Mouse (Mus musculus) cortical plate, adult 2 months (tissue): ENCODE measurements around the gene Ino80d. TPM values are rescaled to one million over a fixed set of nuclear protein-coding genes. Genes with fewer than 3 reads are reported as not detected.
A peak's percentile ranks its signal among the peaks of the same experiment; 100 is the strongest.

ENCODE experiments used
- H3K27ac ChIP-seq: fragments of 200-500 bp; 2 replicates; pipeline ENCODE4 v1.5.1; 2012; ENCODE audit warnings: low read length, control low read depth, inconsistent platforms; ENCODE audit not compliant: insufficient read depth
- H3K4me1 ChIP-seq: fragments of 200-500 bp; 2 replicates; pipeline ENCODE4 v1.6.1; 2011; ENCODE audit warnings: low read length; ENCODE audit not compliant: control insufficient read depth, insufficient read depth
- H3K4me3 ChIP-seq: fragments of 200-500 bp; 2 replicates; pipeline ENCODE4 v1.5.1; 2011; ENCODE audit warnings: mild to moderate bottlenecking, low read length, control low read depth; ENCODE audit not compliant: insufficient read depth
- CTCF ChIP-seq: fragments of 200-500 bp; IDR thresholded peaks from 2 replicates; pipeline ENCODE4 v1.5.1; 2011; ENCODE audit warnings: mild to moderate bottlenecking, control low read depth, low read length; ENCODE audit not compliant: insufficient read depth; ENCODE audit errors: extremely low read depth
- POLR2A ChIP-seq: fragments of 200-500 bp; IDR thresholded peaks from 2 replicates; pipeline ENCODE4 v1.6.1; 2011; ENCODE audit warnings: mild to moderate bottlenecking, low read length, control low read depth; ENCODE audit not compliant: insufficient read depth; ENCODE audit errors: extremely low read depth
- polyA plus RNA-seq: library from polyadenylated mRNA; depleted of rRNA; stranded (reverse); fragments of >200 nt; gene quantifications from 2 replicates; pipeline ENCODE4 v1.2.3, GENCODE M21; 2012

Gene Ino80d
- polyA plus RNA-seq, 1 experiment, result 9.1 TPM

DNA sequence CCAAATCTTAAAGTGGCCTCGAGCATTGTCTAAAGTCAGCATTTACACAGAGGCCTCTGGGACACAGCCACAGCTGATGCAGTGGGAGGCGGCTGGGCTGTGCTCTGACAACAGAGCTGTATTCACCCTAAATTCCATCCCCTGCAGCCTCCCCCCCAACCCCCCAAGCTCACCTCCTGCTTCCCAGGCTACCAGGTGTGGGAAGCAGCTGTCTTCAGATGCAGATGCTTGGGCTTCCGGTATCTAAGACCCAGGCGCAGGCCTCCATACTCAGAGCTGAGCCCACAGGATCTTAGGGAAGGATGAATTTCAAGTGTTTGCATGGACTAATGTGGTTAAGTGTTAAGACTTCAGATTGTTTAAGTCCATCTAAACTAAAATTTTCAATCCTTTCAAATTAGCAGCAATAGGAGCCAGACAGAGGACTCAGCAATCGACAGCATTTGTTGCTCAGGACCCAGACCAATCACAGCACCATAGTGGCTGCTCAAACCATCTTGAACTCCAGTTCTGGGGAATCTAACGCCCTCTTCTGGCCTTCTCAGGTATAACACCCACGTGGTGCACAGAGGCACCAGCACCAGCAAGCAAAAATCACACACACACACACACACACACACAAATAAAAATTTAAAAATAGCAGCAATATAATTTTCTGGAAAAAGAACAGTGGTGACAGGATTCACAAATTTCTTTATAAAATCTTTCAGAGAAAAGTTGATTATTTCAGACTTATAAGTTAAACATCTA, 3.8 kb downstream of the Ino80d start:
- TF ChIP-seq POLR2A (no peak), CTCF (0 out of 2 replicates have a peak, but pooled peaks have one; percentile 20)
- Histone ChIP-seq H3K27ac (no peak overlapping the region), H3K4me3 (no peak overlapping the region), H3K4me1 (no peaks in the 10 kb centered on the region)

DNA sequence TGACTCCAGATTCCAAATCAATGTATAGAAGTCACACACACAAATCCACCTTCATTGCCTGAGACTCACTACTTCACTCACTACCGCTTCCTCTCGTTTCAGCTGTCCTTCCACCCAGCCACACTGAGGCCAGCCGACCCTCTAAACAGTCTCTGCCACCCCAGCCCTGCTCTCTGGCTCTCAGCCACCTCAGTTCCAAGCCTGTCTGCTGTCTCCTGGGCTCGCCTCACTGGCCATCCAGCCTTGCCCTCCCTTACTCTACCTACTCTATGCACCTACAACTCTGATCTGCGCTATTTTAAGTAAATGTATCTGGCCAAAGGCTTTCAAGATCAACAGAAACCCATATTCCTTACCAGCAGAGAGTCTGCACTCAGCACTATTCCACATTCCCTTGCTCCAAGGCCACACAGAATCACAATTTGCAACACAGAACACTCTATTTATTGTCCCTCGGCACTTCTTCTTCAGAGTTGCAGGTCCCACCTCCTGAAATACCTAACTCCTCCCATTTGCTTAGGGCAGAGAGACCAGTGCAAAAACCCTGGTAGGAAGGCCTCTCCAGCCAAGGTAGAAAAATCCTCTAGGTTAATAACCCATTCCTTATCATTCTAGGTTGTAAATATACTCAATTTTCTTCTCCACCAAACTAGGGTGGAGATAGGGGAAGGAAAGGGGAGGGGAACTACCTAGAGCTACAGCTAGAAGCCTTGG, 6.7 kb downstream of the Ino80d start:
- TF ChIP-seq CTCF (no peak), POLR2A (no peak)
- Histone ChIP-seq H3K27ac (no peak overlapping the region), H3K4me3 (no peak overlapping the region), H3K4me1 (no peaks in the 10 kb centered on the region)

DNA sequence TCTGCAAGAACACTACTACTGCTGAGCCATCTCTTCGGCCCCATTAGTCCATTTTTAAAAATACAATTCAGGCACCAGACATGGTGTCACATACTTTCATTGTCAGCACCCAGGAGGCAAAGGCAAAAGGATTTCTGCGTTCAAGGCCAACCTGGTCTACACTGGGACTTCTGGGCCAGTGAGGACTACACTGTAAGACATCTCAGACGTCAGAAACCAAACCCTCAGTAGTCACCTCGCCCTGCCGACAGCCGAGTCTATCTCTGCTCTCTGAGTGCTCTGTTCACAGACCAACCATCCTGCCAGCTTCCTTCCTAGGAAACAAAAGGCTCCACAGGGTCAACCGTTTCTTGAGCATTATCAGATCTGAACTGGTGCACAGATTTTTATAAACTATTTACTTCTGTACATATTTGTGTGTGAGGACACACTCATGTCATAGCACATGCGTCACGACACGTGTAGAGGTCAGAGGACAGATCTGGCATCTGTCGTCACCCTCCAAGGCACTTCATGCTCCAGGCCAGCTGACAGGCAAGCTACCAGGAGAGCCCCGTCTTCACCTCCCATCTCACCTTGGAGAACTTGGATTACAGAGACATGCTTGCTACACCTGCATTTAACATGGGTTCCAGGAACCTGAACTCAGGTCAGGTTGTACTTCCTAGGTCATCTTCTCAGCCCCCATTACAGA, 11.6 kb downstream of the Ino80d start:
- H3K4me3 ChIP-seq, result no peak overlapping the region
- TF ChIP-seq CTCF (no peak), POLR2A (no peak)
- H3K27ac ChIP-seq, result no peak overlapping the region
- H3K4me1 ChIP-seq, result no peaks in the 10 kb centered on the region

DNA sequence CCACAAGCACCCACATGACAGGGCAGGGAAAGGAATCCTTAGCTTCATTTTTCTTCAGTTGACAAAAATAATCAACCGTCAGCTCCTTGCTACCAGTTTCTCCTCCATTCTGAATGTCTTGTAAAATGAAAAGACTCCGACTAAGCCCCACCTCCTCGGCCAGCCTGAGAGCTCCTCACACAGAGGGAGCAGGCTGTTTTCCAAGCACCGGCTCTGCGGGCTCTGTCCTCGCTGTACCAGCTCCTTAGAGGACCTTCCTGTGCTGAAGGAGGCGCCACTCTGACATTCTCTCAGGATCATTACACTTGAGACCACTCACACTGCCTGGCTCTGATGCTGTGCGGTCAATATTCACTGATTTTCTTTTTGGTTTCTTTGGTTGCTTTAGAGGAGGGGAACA, 14.3 kb downstream of the Ino80d start:
- no peak for TF ChIP-seq CTCF
- no peak for TF ChIP-seq POLR2A

DNA sequence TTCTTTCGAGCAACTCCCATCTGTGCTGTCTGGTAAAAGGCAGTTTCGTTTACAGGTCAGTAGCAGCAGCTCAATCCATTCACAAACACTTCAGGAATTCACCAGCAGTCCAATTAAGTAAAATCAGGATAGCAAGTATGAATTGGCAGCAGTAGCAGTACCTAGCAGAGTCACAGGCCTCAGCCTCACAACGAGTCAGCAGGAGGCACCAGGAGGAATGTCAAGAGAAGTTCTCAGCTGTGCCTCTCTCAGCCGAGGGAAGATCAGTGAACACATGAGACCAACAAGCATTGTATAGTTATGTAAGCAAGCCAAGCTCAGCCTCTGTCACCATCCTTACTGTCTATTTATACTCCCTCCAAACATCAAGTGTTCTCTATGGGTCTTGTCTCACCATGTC, 15.6 kb downstream of the Ino80d start:
- TF ChIP-seq POLR2A (no peak), CTCF (no peak)
- peaks cover 2% of the 10 kb centered on the region; the same call in 1 of the 2 replicates for H3K4me1 ChIP-seq
- H3K4me3 ChIP-seq, result no peak overlapping the region
- H3K27ac ChIP-seq, result no peak overlapping the region

More for the DNA sequence above, 14.3 kb downstream of the Ino80d start:
- H3K27ac ChIP-seq, result no peak overlapping the region
- H3K4me3 ChIP-seq, result no peak overlapping the region
- H3K4me1 ChIP-seq, result peaks cover 2% of the 10 kb centered on the region; the same call in 1 of the 2 replicates

DNA sequence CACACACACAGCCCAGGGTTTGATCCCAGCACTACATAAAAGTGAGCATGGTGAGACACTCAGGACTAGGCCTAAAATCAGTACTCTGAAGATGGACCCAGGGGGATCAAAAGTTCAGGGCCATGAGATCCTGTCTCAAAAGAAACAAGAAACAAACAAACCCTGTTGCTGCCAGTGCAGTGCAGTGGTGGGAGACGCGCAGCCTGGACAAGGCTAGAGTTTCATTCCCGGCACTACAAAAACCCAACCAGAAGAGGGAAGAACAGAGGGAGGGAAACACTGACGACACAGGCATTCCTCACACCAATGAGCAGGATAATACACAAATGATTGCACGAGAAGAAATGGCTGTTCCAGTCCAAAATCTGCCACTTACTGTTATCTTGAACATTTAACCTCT, 18.4 kb downstream of the Ino80d start:
- no peak overlapping the region for H3K27ac ChIP-seq
- H3K4me3 ChIP-seq, result no peak overlapping the region
- TF ChIP-seq CTCF, result no peak
- TF ChIP-seq POLR2A, result no peak
- peaks cover 2% of the 10 kb centered on the region; the same call in 1 of the 2 replicates for H3K4me1 ChIP-seq

DNA sequence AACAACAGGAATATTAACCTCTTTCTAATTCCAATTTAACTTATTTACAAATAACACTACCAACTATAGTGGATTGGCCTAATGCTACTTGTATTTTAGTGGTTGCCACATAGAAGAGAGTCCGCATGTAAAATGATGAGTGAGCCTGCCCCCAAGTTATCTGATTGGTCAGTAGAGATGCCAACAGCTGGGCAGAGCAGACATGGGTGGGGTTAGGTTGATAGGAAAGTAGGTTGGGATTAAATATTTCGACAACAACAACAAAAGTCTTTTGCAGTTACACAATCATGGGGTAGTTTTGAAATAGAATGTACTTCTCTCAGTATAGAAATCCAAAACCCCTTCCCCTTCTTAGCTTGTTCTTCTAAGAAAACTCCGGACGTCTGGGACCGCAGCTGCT, 24.7 kb downstream of the Ino80d start:
- Histone ChIP-seq H3K4me3 (no peak overlapping the region), H3K27ac (no peak overlapping the region), H3K4me1 (no peaks in the 10 kb centered on the region)
- TF ChIP-seq POLR2A, result no peak
- no peak for TF ChIP-seq CTCF

DNA sequence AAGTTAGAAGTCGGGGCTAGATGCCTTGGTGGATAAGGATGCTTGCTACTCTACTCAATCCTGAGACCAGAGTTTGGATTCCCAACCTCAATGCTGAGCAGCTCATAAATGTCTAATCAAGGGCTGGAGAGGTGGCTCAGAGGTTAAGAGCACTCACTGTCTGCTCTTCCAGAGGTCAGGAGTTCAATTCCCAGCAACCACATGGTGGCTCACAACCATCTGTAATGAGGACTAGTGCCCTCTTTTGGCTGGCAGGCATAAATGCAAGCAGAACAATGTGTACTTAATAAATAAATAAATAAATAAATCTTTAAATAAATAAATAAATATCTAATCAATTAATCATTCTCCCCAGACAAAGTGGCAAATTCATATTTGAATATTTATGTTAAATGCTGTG, 25.9 kb downstream of the Ino80d start:
- Histone ChIP-seq H3K4me1 (no peaks in the 10 kb centered on the region), H3K4me3 (no peak overlapping the region), H3K27ac (no peak overlapping the region)
- TF ChIP-seq POLR2A (no peak), CTCF (no peak)

DNA sequence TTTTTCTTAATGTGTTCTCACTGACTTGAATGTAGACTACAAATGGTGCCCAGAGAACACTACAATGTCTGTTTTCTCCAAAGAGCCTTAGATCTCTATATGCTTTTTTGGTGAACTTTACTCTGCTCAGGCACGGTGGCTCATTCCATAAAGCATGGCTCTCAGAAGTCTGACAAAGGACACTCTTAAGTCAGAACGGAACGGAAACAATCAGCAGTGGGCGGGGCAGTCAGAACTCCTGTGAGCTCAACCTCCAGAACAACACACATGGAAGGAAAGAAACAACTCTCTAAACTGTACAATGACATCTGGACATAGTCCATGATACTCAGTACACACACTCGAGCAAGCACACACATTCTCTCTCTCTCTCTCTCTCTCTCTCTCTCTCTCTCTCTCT, 34.2 kb downstream of the Ino80d start:
- H3K4me1 ChIP-seq, result no peaks in the 10 kb centered on the region
- no peak overlapping the region for H3K4me3 ChIP-seq
- no peak overlapping the region for H3K27ac ChIP-seq
- TF ChIP-seq CTCF (no peak), POLR2A (no peak)
